Mouse (Mus musculus): ENCODE measurements around the gene Agps. TPM values are rescaled to one million over a fixed set of nuclear protein-coding genes. Genes with fewer than 3 reads are reported as not detected.

Agps gene
- polyA plus RNA-seq, 1 experiment from 2014 or later = 38.2 TPM

DNA sequence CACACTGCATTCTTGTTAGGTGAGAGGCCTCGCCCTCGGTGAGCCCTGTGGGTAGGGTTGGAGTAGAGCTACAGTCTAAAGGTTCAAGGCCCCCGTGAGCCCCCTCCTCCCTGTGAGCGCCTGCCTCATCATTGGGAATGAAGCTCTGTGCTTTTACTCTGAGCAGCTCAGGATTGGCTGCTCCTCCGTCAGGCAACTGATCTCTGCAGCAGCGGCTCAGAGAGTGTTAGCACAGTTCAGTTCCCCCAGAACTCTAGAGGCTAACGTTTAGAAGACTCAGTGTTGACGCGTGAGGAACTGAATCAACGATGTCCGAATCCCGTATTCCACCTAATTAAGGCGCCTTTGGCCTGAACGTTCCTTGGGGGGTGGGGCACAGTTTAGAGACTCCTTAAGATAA, 123.7 kb downstream of the Agps start:
- DNase-seq (ENCODE audit: low spot score) (no peak), ATAC-seq (replicated peaks; ENCODE audit: low FRiP score) (no peak)
- H3K4me2 ChIP-seq = no peak overlapping the region
- 56% methylated on average over 14 of the region's 14 CpGs for WGBS
- no peak overlapping the region for H3K27ac ChIP-seq (ENCODE audit: low read depth, low read length)
- no peaks in the 10 kb centered on the region for H3K9me3 ChIP-seq (ENCODE audit: control insufficient read depth, low read length)
- peaks cover 5% of the 10 kb centered on the region for H3K4me1 ChIP-seq (replicated peaks; ENCODE audit: control insufficient read depth, insufficient read depth, low read length)
- no peaks in the 10 kb centered on the region for H3K36me3 ChIP-seq (ENCODE audit: control insufficient read depth, insufficient read depth, low read length)
- H3K4me3 ChIP-seq (ENCODE audit: low read depth, low read length) = no peak overlapping the region
- 0 out of 2 replicates have a peak, but pooled peaks cover 2% of the 10 kb centered on the region for H3K27me3 ChIP-seq (replicated peaks; ENCODE audit: control insufficient read depth, insufficient read depth, low read length)
- H3K9ac ChIP-seq (ENCODE audit: low read depth, low read length) = no peak overlapping the region

DNA sequence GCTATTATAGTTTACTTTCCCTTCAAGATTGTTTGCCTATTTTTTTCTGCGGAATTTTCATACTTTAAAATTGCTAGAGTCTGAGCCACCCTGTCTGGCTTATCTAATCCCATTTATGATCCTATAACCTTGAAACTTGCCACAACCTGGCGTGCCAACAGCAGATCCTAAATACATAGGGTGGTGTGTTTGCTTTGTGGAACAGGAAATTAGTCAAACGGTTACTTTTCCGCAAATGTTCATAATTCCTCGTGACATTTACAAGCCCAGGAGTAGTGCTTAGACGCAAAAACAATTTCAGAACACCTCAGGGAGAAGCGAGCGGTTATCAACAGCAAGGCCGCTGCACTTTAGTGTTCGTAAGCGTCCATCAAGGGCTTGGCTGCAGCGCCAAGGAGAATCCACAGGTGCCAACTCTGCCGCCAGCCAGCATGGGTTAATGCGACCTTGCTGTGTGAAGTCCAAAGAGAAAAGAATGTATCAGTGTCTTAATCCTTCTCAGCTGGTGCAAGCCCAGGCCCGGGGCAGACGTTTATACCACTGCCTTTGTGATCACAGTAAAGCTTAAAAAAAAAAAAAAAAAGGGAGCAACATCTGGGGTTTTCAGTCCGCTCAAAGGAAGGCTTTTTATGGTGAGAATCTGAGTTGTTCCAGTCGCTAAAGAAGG, 127.3 kb downstream of the Agps start:
- 50% methylated on average over 18 of the region's 18 CpGs for WGBS
- peaks cover 5% of the 10 kb centered on the region for H3K4me1 ChIP-seq (replicated peaks; ENCODE audit: control insufficient read depth, insufficient read depth, low read length)
- no peaks in the 10 kb centered on the region for H3K9me3 ChIP-seq (ENCODE audit: control insufficient read depth, low read length)
- H3K27ac ChIP-seq (ENCODE audit: low read depth, low read length) = no peak overlapping the region
- H3K4me3 ChIP-seq (ENCODE audit: low read depth, low read length) = no peak overlapping the region
- H3K27me3 ChIP-seq (replicated peaks; ENCODE audit: control insufficient read depth, insufficient read depth, low read length) = 0 out of 2 replicates have a peak, but pooled peaks cover 2% of the 10 kb centered on the region
- no peak for DNase-seq (ENCODE audit: low spot score)
- no peak for ATAC-seq (replicated peaks; ENCODE audit: low FRiP score)
- H3K36me3 ChIP-seq (ENCODE audit: control insufficient read depth, insufficient read depth, low read length) = no peaks in the 10 kb centered on the region
- no peak overlapping the region for H3K4me2 ChIP-seq
- no peak overlapping the region for H3K9ac ChIP-seq (ENCODE audit: low read depth, low read length)

DNA sequence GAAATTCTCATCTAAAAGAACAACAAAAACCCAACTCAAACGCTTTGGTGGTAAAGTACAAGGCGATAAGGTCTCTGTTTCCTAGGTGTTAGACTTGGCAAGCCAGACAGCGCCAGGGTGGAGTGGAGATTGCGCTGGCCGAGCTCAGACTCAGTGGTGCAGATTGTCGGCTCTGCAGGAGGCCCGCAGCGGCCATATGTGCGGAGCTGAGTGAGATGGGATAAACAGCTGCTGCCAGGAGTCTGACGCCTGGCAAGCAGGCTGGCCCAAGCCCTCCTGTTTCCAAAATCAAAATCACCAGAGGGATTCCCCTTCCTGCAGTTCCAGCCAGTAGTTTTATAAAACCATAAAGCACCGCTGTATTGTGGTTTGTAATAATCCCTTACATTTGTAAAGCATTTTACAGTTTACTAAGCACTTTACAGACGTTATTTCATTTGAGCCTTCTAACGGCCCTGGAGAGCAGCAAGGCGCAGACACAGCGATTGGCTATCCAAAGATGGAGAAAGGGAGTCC, 127.9 kb downstream of the Agps start:
- H3K27me3 ChIP-seq (replicated peaks; ENCODE audit: control insufficient read depth, insufficient read depth, low read length) = 0 out of 2 replicates have a peak, but pooled peaks cover 2% of the 10 kb centered on the region
- H3K9me3 ChIP-seq (ENCODE audit: control insufficient read depth, low read length) = no peaks in the 10 kb centered on the region
- DNase-seq (ENCODE audit: low spot score) (no peak), ATAC-seq (replicated peaks; ENCODE audit: low FRiP score) (no peak)
- H3K9ac ChIP-seq (ENCODE audit: low read depth, low read length) = no peak overlapping the region
- no peak overlapping the region for H3K27ac ChIP-seq (ENCODE audit: low read depth, low read length)
- WGBS = 27% methylated on average over 15 of the region's 15 CpGs
- no peak overlapping the region for H3K4me3 ChIP-seq (ENCODE audit: low read depth, low read length)
- peaks cover 9% of the 10 kb centered on the region for H3K4me1 ChIP-seq (replicated peaks; ENCODE audit: control insufficient read depth, insufficient read depth, low read length)
- no peaks in the 10 kb centered on the region for H3K36me3 ChIP-seq (ENCODE audit: control insufficient read depth, insufficient read depth, low read length)
- peak overlapping the region; percentile 39 for H3K4me2 ChIP-seq

DNA sequence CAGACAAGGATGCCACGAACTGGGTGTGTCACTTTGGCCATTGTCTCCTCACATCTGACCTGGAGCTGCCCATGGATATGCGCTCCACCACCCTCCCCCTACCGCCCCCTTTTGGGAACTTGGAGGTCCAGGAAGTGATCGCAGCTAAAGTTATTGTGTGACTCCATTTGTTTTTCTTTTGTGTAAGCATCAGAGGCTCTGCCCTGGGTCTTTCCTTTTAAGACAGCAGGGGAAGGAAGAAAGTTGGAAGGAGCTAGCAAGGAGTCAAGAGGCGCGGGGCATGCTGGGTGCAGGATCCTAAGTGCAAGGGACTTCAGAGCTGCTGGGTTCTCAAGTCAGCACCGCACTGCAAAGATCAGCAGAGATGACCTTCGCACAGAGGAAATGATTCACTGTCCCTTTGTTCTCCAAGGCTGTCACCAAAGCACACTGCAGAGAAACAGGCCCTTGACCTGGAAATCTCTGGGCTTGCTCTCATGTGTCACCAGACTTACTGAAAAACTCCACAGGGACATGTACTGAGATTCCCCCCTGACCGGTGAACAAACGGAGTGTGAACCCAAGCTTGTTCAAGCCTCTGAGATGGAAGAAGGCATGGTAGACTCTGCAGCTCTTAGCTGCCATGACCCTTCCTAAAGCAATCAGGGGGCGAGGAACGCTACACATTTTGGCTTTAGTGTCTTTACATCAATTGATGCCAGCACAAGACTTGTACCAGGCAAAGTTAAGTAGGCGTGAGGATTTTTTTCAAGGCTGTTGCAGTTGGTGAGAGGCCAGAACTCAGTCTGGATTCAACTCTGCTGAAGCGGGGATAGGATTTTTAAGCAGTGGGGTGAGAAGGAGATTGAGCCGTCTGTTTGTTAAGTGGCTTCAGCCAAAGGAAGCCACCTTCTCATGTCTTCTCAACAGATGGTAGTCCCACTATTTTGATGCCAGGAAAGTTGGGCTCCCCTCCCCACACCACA, 128.7 kb downstream of the Agps start:
- H3K4me2 ChIP-seq = peak overlapping the region; percentile 39; the same call in 1 of the 2 replicates
- no peak overlapping the region for H3K9ac ChIP-seq (ENCODE audit: low read depth, low read length)
- H3K36me3 ChIP-seq (ENCODE audit: control insufficient read depth, insufficient read depth, low read length) = no peaks in the 10 kb centered on the region
- WGBS = 52% methylated on average over 15 of the region's 15 CpGs
- H3K27ac ChIP-seq (ENCODE audit: low read depth, low read length) = peak overlapping the region; percentile 53; the same call in 1 of the 2 replicates
- no peak overlapping the region for H3K4me3 ChIP-seq (ENCODE audit: low read depth, low read length)
- no peaks in the 10 kb centered on the region for H3K9me3 ChIP-seq (ENCODE audit: control insufficient read depth, low read length)
- H3K27me3 ChIP-seq (replicated peaks; ENCODE audit: control insufficient read depth, insufficient read depth, low read length) = 0 out of 2 replicates have a peak, but pooled peaks cover 2% of the 10 kb centered on the region
- DNase-seq (ENCODE audit: low spot score) (no peak), ATAC-seq (replicated peaks; ENCODE audit: low FRiP score) (no peak)
- H3K4me1 ChIP-seq (replicated peaks; ENCODE audit: control insufficient read depth, insufficient read depth, low read length) = peaks cover 9% of the 10 kb centered on the region

DNA sequence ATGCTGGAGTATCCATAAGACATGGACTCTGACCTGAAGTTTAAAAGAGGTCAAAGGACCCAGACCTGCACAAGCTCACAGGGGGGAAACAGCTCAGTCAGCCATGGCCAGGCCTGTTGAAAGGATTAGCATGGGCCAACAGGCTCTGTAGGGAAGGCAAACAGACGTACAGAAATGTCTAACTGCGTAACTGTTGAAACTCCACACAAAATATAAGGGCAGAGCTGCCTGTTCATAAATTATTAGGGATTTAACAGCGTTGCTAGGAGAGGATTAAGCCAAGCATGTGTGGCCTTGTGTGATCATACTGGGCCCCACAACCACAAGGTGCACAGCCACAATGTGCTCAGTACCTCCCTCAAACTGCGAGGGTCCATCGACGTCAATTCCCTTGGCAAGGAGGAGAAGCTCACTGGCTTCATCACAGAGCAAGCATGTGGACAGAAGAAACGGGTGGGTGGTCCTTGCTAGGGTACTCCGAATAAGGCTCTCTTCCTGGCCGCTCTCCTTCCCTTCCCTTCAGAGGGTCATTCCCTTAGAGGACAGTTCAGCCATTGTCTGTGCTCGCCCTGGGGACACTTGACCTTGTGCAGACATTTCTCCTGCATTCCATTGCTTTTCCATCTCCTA, 131.3 kb downstream of the Agps start:
- Histone ChIP-seq H3K4me2 (no peak overlapping the region), H3K36me3 (ENCODE audit: control insufficient read depth, insufficient read depth, low read length) (no peaks in the 10 kb centered on the region), H3K9me3 (ENCODE audit: control insufficient read depth, low read length) (no peaks in the 10 kb centered on the region), H3K4me3 (ENCODE audit: low read depth, low read length) (no peak overlapping the region), H3K27ac (ENCODE audit: low read depth, low read length) (no peak overlapping the region), H3K4me1 (replicated peaks; ENCODE audit: control insufficient read depth, insufficient read depth, low read length) (peaks cover 9% of the 10 kb centered on the region), H3K27me3 (replicated peaks; ENCODE audit: control insufficient read depth, insufficient read depth, low read length) (0 out of 2 replicates have a peak, but pooled peaks cover 2% of the 10 kb centered on the region), H3K9ac (ENCODE audit: low read depth, low read length) (no peak overlapping the region)
- DNase-seq (ENCODE audit: low spot score) = no peak
- WGBS = 76% methylated on average over 10 of the region's 10 CpGs
- no peak for ATAC-seq (replicated peaks; ENCODE audit: low FRiP score)

DNA sequence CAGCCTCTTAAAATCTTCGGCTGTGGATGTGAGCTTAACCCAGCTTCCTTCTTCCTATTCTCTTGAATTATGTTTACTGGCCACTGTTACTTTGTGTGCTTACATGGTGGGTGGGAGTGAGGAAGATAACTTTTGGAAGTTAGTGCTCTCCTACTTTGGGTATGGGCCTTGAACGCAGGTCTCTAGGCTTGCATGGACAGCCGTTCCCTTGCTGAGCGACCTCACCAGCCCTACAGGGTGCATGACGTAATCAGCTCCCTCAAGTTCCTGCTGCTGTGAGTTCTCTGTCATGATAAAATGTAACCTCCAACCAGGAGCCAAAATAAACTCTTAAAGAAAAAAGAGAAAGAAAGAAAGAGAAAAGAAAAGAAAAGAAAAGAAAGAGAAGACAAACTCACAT, 132.1 kb downstream of the Agps start:
- Histone ChIP-seq H3K4me2 (peak overlapping the region; percentile 75), H3K4me3 (ENCODE audit: low read depth, low read length) (peak overlapping the region; percentile 21), H3K27ac (ENCODE audit: low read depth, low read length) (no peak overlapping the region), H3K36me3 (ENCODE audit: control insufficient read depth, insufficient read depth, low read length) (no peaks in the 10 kb centered on the region), H3K4me1 (replicated peaks; ENCODE audit: control insufficient read depth, insufficient read depth, low read length) (peaks cover 9% of the 10 kb centered on the region), H3K9ac (ENCODE audit: low read depth, low read length) (no peak overlapping the region), H3K9me3 (ENCODE audit: control insufficient read depth, low read length) (no peaks in the 10 kb centered on the region), H3K27me3 (replicated peaks; ENCODE audit: control insufficient read depth, insufficient read depth, low read length) (0 out of 2 replicates have a peak, but pooled peaks cover 2% of the 10 kb centered on the region)
- ATAC-seq (replicated peaks; ENCODE audit: low FRiP score) (no peak), DNase-seq (ENCODE audit: low spot score) (no peak)
- 61% methylated on average over 5 of the region's 5 CpGs for WGBS

DNA sequence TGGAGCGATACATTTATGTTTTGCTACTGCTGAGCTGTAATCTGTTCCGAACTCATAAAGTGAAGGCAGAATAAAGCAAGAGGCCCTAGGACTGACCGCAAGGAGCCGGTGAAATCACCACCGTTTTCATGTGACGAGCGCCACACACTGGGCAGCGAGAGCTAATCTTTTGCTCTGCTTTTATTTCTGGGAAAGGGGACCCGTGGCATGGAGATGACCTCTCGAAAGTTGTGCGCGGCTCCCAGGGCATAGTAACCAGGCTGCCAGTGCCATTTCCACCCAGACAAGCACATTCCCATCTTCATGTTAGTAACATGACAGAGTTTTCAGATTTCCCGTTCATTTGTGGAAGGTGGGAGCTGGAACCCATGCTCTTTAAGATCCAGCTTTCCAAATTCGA, 132.5 kb downstream of the Agps start:
- Histone ChIP-seq H3K4me2 (peak overlapping the region; percentile 75), H3K4me1 (replicated peaks; ENCODE audit: control insufficient read depth, insufficient read depth, low read length) (peaks cover 9% of the 10 kb centered on the region), H3K27me3 (replicated peaks; ENCODE audit: control insufficient read depth, insufficient read depth, low read length) (0 out of 2 replicates have a peak, but pooled peaks cover 2% of the 10 kb centered on the region), H3K9me3 (ENCODE audit: control insufficient read depth, low read length) (no peaks in the 10 kb centered on the region), H3K27ac (ENCODE audit: low read depth, low read length) (no peak overlapping the region), H3K9ac (ENCODE audit: low read depth, low read length) (no peak overlapping the region), H3K36me3 (ENCODE audit: control insufficient read depth, insufficient read depth, low read length) (no peaks in the 10 kb centered on the region), H3K4me3 (ENCODE audit: low read depth, low read length) (peak overlapping the region; percentile 21)
- 11% methylated on average over 14 of the region's 14 CpGs for WGBS
- DNase-seq (ENCODE audit: low spot score) (peak; percentile 58), ATAC-seq (replicated peaks; ENCODE audit: low FRiP score) (peak; percentile 47)

DNA sequence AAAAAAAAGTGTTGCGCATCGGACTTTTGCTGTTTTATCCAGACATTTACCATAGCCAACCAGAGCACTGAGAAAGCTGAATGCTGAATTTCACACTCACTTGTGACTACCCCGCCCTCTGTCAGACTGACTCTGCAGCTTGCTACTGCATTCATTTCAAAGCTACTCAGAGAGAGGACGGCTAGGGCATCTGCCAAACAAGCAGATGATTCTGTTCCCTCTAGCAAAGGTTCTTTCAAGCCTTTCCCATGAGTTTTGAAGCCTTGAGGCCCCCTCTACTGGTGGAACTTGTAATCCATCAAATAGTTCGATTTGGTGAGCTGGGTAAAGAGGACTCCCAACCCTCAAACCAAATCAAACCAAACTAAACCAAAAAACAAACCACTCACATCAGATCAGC, 133.0 kb downstream of the Agps start:
- 15% methylated on average over 5 of the region's 5 CpGs for WGBS
- Histone ChIP-seq H3K9me3 (ENCODE audit: control insufficient read depth, low read length) (no peaks in the 10 kb centered on the region), H3K4me3 (ENCODE audit: low read depth, low read length) (peak overlapping the region; percentile 21), H3K4me1 (replicated peaks; ENCODE audit: control insufficient read depth, insufficient read depth, low read length) (peaks cover 8% of the 10 kb centered on the region), H3K36me3 (ENCODE audit: control insufficient read depth, insufficient read depth, low read length) (no peaks in the 10 kb centered on the region), H3K4me2 (peak overlapping the region; percentile 75), H3K9ac (ENCODE audit: low read depth, low read length) (no peak overlapping the region), H3K27me3 (replicated peaks; ENCODE audit: control insufficient read depth, insufficient read depth, low read length) (0 out of 2 replicates have a peak, but pooled peaks cover 2% of the 10 kb centered on the region), H3K27ac (ENCODE audit: low read depth, low read length) (no peak overlapping the region)
- DNase-seq (ENCODE audit: low spot score) (no peak), ATAC-seq (replicated peaks; ENCODE audit: low FRiP score) (no peak)

Data from liver, embryonic 11.5 days (tissue).